Mouse (Mus musculus) large intestine, adult 2 months (tissue): ENCODE results near the gene Ell3. TPM values are rescaled to one million over a fixed set of nuclear protein-coding genes. Genes with fewer than 3 reads are reported as not detected.
"Not testable (repeated sequence)": the region's sequence is repeated elsewhere in the genome, so short reads cannot be mapped to it uniquely, and the experiment has no call there.

Experiments used
- DNase-seq: peaks from one replicate; pipeline ENCODE4 v3.0.0-alpha.2; 2012; ENCODE audit warnings: low read depth, low spot score
- WGBS: fragments of 180-500 bp; shearing (Covaris S2); methylation state at CpG from one replicate; pipeline ENCODE4 v1.1.7; 2018; 5-methylcytosine and 5-hydroxymethylcytosine counted together
- polyA plus RNA-seq: library from polyadenylated mRNA; depleted of rRNA; stranded (reverse); fragments of >200 nt; gene quantifications from 2 replicates; pipeline ENCODE4 v1.2.3, GENCODE M21; 2012; rRNA removed

Ell3 gene
- 4.1 and 4.7 TPM in 2 replicates for polyA plus RNA-seq

DNA sequence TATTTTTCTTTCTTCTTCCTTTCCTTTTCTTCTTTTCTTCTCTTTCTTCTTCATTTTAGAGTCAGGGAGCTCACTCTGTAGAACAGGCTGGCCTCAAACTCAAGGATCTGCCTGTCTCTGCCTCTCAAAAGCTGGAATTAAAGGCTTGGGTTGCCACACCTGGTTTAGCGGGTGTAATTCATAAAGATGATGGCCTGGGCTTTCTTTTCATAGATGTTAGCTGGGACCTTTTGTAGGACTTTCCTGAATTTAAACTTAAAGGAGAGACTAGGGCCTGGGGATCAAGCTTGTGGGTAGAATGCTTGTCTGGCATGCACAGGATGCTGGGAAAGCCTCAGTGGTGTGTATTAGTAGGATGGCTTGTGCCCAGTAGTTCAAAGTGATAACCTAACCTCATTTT lies at the start of gene Ell3:
Gene Ell3, minus strand, starts transcription at position 101 of the 400 bp plus-strand sequence.
- no peak for DNase-seq
- WGBS: 87% methylated on average over 1 of the region's 1 CpGs

DNA sequence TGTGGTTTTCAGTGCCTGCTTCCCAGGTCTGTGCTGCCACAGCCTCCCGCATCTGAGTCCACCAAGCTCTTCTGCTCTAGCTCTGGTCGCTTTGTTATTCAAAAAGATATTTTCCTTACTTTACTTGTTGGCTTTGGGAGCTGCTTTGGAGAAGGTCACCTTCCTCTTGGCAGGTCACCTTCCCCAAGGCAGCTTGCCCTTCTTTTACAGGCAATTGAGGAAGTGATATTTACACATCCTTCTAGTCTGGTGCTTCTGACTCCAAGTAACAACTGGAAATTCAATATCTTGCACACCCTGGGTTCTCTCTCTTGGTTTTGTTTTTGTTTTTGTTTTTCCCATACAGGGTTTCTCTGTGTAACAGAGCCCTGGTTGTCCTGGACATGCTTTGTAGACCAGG lies 40.3 kb upstream of the Ell3 start:
- WGBS: 74% methylated on average over 2 of the region's 2 CpGs
- not testable (repeated sequence) for DNase-seq

DNA sequence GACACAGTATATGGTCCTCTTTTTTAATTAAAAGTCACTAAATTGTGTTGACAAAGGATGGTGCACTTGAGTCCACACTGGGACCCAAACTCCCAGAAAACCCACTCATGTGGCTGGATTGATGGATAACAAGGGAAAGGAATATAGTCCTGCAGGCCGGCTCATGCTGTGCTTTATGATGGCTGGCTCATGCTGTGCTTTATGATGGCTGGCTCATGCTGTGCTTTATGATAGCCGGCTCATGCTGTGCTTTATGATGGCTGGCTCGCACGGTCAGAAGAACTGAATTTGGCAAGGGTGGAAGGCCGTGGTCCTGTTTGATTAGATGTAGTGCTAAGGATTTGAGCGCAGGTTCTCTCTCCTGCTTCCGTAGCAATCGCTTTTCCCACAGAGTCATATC lies 39.5 kb upstream of the Ell3 start:
- WGBS: 31% methylated on average over 8 of the region's 8 CpGs
- DNase-seq: no peak

DNA sequence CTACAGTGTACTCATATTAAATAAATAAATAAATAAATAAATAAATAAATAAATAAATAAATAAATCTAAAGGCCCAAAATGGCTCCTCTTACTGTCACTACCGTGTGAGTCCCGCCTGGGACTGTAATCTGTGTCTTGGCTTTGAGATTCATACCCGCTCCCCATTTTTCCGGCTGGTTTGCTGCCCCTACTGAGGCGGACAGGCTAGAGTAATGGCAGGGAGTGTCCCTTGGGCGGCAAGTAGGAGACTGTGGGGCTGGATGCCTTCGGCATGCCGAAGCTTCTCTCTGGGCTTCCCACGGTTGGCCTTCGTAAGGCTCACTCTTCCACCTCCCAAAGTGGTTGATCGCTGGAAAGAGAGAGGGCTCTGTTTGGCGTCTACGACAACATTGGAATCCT lies 36.8 kb upstream of the Ell3 start:
- 85% methylated on average over 13 of the region's 13 CpGs for WGBS
- not testable (repeated sequence) for DNase-seq

DNA sequence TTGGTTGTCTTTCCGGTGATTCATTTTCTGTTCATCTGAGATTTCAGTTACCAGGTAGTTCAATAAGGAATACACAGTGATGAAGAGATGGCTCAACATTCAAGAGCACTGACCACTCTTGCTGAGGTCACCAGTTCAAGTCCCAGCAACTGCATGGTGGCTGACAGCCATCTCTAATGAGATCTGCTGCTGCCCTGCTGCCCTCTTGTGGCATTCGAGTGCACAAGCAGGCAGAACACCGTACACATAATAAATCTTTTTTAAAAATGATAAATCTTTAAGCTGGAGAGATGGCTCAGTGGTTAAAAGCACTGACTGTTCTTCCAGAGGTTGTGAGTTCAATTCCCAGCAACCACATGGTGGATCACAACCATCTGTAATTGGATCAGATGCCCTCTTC lies 36.4 kb upstream of the Ell3 start:
- DNase-seq: no peak
- WGBS: 46% methylated on average over 3 of the region's 3 CpGs

DNA sequence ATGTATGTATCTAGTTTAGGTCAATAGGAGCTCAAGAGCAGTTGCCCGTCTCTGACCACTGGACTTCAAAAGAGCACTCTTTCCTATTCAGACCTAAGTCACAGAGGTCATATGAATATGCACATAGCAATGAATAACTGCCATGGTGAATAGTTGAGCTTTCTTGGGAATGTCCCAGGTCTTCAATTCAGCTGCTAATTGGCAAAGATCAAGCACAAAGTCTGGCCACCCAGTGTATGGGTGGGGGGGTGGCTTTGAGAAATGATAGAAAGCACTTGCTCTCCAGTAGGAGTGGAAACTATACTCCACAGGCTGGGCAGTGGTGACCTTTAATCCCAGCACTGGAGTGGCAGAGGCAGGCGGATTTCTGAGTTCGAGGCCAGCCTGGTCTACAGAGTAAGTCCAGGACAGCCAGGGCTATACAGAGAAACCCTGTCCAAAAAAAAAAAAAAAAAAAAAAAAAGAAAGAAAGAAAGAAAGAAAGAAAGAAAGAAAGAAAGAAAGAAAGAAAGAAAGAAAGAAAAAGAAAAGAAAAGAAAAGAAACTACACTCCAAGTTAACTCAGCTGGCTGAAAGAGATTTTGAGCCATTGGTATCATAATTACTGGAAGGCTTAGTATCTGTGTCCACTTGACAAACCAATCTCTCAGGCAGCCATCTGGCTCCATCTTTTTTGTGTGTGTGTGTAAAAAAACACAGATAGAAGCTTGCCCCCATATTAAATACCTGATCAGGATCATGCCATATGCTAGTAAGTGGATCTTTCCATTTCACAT lies 33.6 kb upstream of the Ell3 start:
- no peak for DNase-seq
- WGBS: 88% methylated on average over 3 of the region's 3 CpGs

DNA sequence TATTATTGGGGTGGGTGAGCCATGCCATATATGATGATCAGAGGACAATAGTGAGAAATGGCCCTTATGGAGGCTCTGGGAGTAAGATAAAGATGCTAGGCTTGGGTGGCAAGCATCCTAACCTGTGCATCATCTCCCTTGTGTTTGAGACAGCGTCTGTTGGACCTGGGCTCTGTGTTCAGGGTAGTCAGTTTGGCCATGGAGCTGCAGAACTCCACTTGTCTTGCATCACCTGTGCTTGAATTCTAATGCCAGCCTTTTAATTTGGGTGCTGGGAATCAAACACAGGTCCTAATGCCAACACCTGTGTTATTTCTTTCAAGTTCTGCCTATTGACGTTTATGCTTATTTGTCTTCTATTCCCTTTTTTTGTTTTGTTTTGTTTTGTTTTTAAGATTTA lies 31.2 kb upstream of the Ell3 start:
- WGBS: 94% methylated on average over 2 of the region's 2 CpGs
- not testable (repeated sequence) for DNase-seq

DNA sequence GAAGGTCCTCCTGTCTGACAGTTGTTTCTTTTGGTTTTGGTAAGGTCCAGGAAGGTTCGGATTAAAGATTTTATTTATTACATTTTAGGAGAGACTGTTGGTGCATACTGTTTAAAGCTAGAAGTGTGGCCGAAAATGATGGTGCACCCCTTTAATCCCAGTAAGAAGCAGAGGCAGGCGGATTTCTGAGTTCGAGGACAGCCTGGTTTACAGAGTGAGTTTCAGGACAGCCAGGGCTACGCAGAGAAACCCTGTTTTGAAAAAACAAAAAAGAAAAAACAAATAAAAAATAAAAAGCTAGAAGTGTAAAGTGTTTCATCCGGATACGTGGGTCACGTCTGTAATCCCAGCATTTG lies 30.1 kb upstream of the Ell3 start:
- no peak for DNase-seq

DNA sequence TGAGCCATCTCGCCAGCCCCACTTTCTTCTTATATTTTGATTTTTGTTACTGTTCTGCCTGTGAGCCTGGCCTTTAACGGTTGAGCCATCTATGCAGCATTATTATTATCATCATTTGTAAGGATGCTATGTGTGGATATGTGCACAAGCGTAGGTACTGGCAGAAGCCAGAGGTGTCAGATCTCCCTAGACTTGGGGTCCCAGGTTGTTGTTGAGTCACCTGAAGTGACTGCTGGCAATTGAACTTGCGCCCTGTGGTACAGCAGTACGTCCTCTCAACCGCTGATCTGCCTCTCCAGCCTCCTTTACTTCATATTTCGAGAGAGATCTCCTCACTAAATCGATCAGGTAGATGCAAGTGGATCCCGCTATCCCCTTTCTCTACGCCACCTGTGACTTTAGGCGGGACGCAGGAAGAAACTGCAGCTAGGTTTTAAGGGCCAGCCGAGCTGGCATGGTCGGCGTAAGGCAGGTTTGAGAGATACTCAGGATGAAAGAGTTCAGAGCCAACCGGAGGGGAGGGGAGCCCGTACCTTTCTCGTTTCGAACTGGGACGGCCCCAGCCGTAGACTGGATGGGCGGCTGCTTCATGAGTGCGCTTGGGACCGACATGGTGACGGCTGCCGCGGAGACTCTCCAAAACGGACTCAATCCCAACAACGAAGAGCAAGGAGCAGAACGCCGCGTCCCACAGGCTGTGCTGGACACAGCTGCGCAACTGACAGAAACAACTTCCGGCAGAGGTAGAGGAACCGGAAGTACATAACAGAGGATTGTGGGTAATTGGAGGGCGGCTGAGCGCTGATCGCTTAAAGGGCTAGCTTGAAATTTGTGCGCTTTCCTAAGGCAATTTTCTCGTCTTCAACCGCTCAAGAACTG lies 29.5 kb upstream of the Ell3 start, which contains the start of gene Mfap1b:
Gene Mfap1b, minus strand, starts transcription at position 767 of the 879 bp plus-strand sequence.
- peak; percentile 81 for DNase-seq
- 4% methylated on average over 41 of the region's 41 CpGs for WGBS

More for the DNA sequence above, 30.1 kb upstream of the Ell3 start:
- 25% methylated on average over 8 of the region's 8 CpGs for WGBS

DNA sequence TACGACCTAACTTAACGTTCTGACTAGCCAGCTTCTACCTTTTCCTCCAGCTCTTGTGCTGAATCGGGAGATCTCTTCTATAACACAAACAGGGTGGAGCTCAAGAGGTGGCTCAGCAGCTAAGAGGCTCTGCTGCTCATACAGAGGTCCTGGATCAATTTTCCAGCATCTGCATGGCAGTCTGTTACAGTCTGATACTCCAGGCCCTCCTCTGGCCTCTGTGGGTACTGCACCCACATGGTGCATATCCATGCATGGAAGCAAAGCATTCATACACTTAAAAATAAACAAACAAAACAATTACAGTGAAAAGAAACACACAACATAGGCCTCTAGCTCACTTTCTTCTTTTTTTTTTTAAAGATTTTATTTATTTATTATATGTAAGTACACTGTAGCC lies 28.7 kb upstream of the Ell3 start:
- DNase-seq: not testable (repeated sequence)
- 83% methylated on average over 3 of the region's 3 CpGs for WGBS

DNA sequence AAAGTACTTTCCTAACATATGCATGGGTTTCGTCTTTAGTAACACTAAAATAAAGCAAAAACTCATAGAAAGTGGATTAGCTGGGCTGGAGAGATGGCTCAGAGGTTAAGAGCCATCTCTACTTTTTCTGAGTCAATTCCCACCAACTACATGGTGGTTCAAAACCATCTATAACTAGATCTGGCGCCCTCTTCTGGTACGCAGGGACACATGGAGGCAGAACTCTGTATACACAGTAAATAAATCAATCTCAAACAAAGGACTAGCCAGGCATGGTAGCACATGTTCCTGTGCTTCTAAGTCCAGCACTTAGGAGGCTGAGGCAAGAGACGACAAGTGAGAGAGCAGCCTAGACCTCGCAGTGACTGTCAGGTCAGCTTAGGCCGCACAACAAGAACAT lies 24.9 kb upstream of the Ell3 start:
- not testable (repeated sequence) for DNase-seq
- WGBS: 61% methylated on average over 2 of the region's 6 CpGs

DNA sequence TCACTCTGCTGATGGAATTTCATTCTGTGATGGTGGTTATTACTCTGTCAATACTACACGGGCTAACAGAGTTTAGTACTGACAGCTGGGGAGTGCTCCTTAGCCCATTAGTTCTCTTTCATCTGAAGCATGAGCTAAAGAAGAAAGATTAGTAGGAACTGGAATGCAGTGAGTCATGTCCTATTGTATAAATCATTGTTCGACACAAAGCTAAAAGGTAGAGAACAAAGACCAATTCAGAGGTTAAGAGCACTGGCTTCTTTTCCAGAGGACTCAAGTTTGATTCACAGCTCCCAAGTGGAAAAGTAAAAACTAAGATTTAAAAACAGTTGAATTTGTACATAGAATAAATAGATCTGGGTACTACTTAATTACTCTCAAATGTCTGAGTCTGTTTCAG lies 16.0 kb upstream of the Ell3 start:
- 50% methylated on average over 2 of the region's 2 CpGs for WGBS

DNA sequence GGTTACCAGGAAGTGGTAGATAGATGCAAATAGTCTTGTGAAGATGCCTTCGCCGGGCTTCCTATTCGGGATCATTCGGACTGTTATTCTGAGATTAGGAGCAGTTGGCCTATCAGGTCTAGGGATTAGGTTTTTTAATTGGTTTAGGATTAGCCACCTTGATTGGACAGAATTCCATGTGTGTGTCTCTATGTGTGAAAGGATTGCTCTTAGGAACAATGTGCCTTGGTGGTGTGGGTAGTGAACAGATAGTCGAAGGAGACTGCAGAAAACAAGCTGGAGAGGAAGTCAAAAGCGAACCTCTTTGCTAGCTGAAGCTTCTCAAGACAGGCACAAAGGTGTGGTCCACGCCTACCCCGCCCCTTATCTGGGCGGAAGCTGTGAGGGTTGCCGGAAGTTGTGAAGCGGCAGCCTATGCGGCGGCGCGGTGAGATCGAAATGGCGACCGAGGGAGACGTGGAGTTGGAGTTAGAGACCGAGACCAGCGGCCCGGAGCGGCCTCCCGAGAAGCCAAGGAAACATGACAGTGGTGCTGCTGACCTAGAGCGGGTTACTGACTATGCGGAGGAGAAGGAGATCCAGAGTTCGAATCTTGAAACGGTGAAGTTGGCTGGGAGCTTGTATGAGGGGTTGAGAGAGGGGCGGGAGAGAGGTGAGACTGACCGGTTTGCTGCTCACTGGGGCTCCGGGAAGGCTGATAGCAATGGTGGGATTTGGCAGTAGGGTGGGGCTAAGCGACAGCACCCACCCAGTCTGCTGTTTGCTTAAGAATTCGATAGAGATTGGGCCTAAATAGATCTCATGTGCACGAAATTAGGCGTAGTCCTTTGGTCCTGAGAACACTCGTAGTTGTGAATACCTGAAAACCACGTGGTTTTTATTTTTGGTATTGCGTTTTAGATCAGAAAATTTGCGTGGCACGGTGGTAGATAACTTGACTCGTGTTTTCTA lies 12.9 kb upstream of the Ell3 start, which contains the start of gene Serinc4:
Gene Serinc4, minus strand, starts transcription at position 90 of the 951 bp plus-strand sequence.
- DNase-seq: peak; percentile 74

More for the DNA sequence above, 16.0 kb upstream of the Ell3 start:
- no peak for DNase-seq

DNA sequence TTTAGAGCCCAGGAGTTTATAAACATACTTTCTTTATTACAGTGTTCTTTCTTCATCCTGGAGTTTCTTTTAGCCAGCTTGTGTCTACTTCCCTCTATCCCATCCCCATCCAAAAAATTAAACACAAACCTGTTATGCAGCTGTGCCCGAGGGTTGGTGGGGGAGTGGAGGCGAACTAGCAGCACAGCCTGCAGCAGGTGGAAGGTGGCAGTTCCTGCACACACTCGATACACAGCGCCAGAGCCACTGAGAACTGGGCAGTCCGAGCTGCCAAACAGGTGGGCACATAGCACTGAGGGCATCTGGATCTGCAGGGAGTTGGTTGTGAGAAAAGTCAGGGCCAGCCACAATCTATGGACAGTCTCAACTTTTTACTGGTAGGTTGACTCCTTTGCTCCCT lies 11.5 kb upstream of the Ell3 start:
- DNase-seq: no peak
- WGBS: 70% methylated on average over 5 of the region's 5 CpGs

More for the DNA sequence above, 12.9 kb upstream of the Ell3 start, which contains the start of gene Serinc4:
- WGBS: 3% methylated on average over 41 of the region's 41 CpGs

DNA sequence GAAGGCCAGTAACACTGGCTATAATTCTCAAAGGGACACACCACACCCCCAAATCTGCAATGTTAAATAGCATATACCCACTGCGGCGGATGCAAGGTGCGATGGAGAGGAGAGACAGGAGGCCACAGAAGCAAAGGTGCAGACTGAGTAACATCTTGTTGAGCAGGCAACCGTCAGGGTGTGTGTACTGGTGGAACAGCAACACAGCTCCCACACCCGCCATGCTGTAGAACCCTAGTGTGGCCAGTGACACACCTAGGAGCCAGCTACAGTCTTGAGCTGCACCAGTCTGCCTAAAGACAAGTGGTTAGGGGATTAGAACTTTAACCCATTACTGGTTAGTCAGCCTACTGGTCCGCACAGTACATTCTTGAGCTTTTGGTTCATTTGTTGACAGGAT lies 9.8 kb upstream of the Ell3 start:
- WGBS: 86% methylated on average over 6 of the region's 6 CpGs
- no peak for DNase-seq

DNA sequence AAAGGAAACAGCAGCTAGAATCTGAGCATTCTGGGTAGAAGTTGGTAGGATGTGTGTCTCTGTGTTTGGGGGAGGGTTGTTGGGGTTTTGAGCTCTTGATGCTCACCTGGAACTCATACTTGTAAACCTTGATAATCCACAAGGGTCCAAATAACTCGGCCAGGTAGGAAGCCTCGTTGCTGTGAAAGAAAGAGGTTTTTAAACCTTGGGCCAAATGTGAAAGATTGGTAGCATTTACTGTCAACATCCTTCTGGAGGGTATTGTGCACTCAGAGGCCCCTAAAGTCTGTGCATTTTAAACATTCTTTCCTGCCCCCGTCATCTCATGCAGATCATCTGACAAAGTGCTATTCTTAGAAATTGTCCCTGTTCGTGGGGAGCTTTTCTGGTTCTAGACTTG lies 8.9 kb upstream of the Ell3 start, which contains the start of gene Hypk:
Gene Hypk, plus strand, starts transcription at position 301 of the 400 bp plus-strand sequence.
- no peak for DNase-seq
- WGBS: 52% methylated on average over 4 of the region's 4 CpGs

DNA sequence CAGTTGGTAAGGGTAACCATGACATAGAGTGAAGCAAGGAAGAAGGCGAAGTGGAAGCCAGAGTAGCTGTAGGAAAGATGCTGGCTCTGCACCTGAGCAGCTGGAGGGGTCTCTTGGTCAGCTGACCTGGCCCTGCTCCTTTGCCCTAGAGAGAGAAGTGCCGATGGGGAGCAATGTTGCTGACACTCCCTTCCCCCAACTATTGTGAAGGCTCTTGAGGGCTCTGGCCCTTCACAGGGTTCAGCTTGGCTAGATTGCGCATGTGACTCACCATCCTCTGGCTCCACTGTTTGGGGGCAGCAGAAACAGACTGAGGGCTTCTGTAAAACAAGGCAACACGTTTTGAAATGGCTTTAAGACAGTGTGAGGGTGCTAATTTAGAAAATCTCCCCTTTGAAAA lies 8.3 kb upstream of the Ell3 start:
- 81% methylated on average over 4 of the region's 4 CpGs for WGBS
- DNase-seq: no peak

DNA sequence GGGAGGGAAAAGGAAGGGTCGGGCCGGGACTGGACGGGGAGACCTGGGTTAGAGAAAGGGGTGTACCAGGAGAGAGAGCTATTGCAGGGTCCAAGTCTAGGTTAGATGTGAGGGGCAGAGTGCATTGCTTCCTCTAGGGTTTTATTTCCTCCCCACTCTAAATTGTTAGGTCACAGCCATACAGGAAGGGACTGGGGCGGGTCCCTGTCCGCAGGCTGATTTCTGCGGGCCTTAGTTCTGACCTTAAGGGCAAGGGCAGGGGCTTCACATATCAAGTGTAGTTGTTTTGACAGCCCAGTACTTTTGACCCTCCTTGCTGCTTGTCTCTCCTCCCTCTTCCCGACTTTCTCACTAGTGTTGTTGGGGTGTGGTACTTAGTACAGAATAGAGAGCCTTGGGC lies 6.0 kb upstream of the Ell3 start:
- DNase-seq: no peak
- WGBS: 2% methylated on average over 7 of the region's 7 CpGs

DNA sequence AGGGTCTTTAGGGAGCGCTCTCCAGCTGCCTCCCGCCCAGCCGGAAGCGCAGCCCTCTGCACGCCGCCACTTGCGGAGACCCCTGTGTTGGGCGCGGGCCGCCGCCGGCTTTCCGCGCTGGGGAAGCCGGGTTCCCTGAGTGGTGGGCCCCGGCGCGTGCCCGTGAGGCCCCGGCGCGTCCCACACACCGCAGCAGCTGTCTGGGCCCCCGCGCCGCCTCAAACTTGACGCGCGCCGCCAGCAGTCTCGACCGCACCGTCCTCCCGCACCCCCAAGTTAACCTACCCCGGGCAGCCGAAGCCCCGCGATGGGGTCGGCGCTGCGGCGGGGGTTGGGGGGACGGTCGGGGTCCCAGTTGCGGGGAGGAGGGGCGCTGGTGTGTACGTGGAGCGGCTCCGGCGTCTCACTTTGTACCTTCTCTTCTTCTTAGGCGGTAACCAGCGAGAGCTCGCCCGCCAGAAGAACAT lies 5.5 kb upstream of the Ell3 start:
- DNase-seq: no peak
- 1% methylated on average over 54 of the region's 54 CpGs for WGBS
